Mouse (Mus musculus) heart, embryonic 12.5 days (tissue): ENCODE measurements around the gene Syt14. TPM values are rescaled to one million over a fixed set of nuclear protein-coding genes. Genes with fewer than 3 reads are reported as not detected.
A peak's percentile ranks its signal among the peaks of the same experiment; 100 is the strongest.

ENCODE experiments used
- ATAC-seq: fragments of 200-750 bp; cut with Nextera tagmentation; 2 replicates; pipeline ENCODE4 v1.8.0; 2017; ENCODE audit warnings: moderate TSS enrichment, moderate library complexity; ENCODE audit not compliant: insufficient number of reproducible peaks, low FRiP score
- H3K27ac ChIP-seq: fragments of 300-500 bp; sonication (generic); 2 replicates; pipeline ENCODE4 v1.5.1; 2016; ENCODE audit warnings: mild to moderate bottlenecking, moderate library complexity; ENCODE audit not compliant: poor library complexity, severe bottlenecking
- H3K27me3 ChIP-seq: fragments of 300-500 bp; sonication (generic); replicated peaks from 2 replicates; pipeline ENCODE4 v1.6.1; 2016; ENCODE audit warnings: mild to moderate bottlenecking, moderate library complexity
- H3K36me3 ChIP-seq: fragments of 300-500 bp; sonication (generic); 2 replicates; pipeline ENCODE4 v1.6.1; 2016; ENCODE audit warnings: mild to moderate bottlenecking, moderate library complexity
- H3K4me1 ChIP-seq: fragments of 300-500 bp; sonication (generic); replicated peaks from 2 replicates; pipeline ENCODE4 v1.6.1; 2016; ENCODE audit warnings: mild to moderate bottlenecking
- H3K4me2 ChIP-seq: fragments of 300-500 bp; sonication (generic); 2 replicates; pipeline ENCODE4 v1.6.1; 2016; ENCODE audit warnings: mild to moderate bottlenecking, moderate library complexity
- H3K4me3 ChIP-seq: fragments of 300-500 bp; sonication (generic); 2 replicates; pipeline ENCODE4 v1.5.1; 2016; ENCODE audit warnings: mild to moderate bottlenecking
- H3K9ac ChIP-seq: fragments of 300-500 bp; sonication (generic); 2 replicates; pipeline ENCODE4 v1.6.1; 2016; ENCODE audit warnings: mild to moderate bottlenecking, moderate library complexity
- H3K9me3 ChIP-seq: fragments of 300-500 bp; sonication (generic); replicated peaks from 2 replicates; pipeline ENCODE4 v1.6.1; 2016; ENCODE audit warnings: mild to moderate bottlenecking, moderate library complexity
- WGBS: fragments of 180-500 bp; shearing (Covaris S2); methylation state at CpG from one replicate; pipeline ENCODE4 v1.1.7; 2016; 5-methylcytosine and 5-hydroxymethylcytosine counted together
- polyA plus RNA-seq: library from polyadenylated mRNA; unstranded; fragments of >200 nt; fragmentation: Nextera tagmentation; extraction: Ambion mirVana; gene quantifications from 2 replicates; pipeline ENCODE4 v1.2.1, GENCODE M21; 2016

Syt14 gene
- polyA plus RNA-seq, 1 experiment from 2014 or later = 1.4 TPM

GRCm38 (mm10) chr1:193034951-193035370, 614 bp downstream of the Syt14 start:
- 1% methylated on average over 19 of the region's 19 CpGs for WGBS
- Histone ChIP-seq H3K9me3 (no peaks in the 10 kb centered on the region), H3K27me3 (0 out of 2 replicates have a peak, but pooled peaks cover 3% of the 10 kb centered on the region), H3K36me3 (no peaks in the 10 kb centered on the region), H3K4me3 (peak overlapping the region; percentile 73), H3K4me2 (peak overlapping the region; percentile 91), H3K27ac (no peak overlapping the region), H3K4me1 (peaks cover 9% of the 10 kb centered on the region), H3K9ac (peak overlapping the region; percentile 71)
- 0 out of 2 replicates have a peak, but pooled peaks have one; percentile 12 for ATAC-seq

DNA sequence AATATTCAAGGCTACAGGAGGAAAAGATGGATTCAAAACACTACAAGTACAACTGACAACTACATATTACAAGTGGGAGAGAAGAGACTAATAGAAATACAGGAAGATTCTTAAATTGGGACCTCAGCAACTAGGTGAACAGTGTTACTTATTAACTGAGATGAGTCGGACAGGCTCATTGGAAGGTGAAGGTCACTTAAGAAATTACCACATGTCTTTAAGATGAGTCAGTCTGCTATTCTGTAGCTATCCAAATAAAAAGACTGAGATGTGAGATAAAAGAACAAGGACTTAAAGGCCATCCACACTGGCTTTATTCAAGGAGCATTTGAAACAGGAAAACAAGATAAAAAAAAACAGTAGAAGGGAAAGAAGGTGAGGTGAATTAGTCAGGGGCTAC, 11.3 kb downstream of the Syt14 start:
- Histone ChIP-seq H3K36me3 (no peaks in the 10 kb centered on the region), H3K9me3 (no peaks in the 10 kb centered on the region), H3K27ac (no peak overlapping the region), H3K4me3 (no peak overlapping the region), H3K27me3 (no peaks in the 10 kb centered on the region), H3K4me2 (no peak overlapping the region), H3K9ac (no peak overlapping the region), H3K4me1 (peaks cover 5% of the 10 kb centered on the region)
- 61% methylated on average over 1 of the region's 1 CpGs for WGBS
- no peak for ATAC-seq

GRCm38 (mm10) chr1:193012351-193012750, 23.2 kb downstream of the Syt14 start:
- ATAC-seq = no peak
- H3K9ac ChIP-seq = no peak overlapping the region
- 98% methylated on average over 2 of the region's 2 CpGs for WGBS

DNA sequence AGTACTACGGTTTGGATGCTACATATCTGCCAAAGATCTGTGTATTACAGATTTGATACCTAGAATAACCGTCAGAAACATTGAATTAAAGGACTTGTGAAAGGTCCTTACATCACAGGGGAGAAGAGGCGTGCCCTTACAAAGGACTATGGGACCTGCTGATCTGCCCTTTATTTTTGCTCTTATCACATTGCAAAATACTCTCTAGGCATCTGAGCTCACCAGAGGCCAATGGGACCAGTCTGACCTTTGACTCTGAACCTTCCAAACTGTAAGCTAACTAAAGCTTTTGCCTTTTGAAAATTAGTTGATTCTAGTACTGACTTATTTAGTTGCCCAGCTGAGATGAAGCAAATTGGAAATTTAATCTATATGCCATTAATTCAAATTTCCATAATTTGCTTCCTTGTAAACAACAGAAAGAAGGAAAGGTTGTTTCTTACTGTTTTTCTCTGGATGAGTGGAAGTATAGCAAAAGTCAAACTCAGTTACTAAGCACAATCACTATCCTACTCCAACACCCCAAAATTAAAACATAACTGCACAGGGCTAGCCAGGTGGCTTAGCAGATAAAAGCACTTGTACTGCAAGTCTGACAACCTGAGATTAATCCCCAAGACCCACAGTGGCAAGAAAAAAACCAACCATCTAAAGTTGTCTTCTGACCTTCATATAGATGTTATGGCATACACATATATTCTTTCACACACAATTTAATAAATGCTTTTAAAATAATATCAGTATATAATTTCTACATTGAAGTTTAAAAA, 24.4 kb downstream of the Syt14 start:
- H3K4me2 ChIP-seq = no peak overlapping the region
- 0 out of 2 replicates have a peak, but pooled peaks have one; percentile 18 for ATAC-seq
- H3K4me3 ChIP-seq = no peak overlapping the region
- H3K9me3 ChIP-seq = no peaks in the 10 kb centered on the region
- no peak overlapping the region for H3K9ac ChIP-seq
- H3K4me1 ChIP-seq = peaks cover 4% of the 10 kb centered on the region
- H3K27me3 ChIP-seq = no peaks in the 10 kb centered on the region
- no peaks in the 10 kb centered on the region for H3K36me3 ChIP-seq
- WGBS = 79% methylated on average over 3 of the region's 3 CpGs
- no peak overlapping the region for H3K27ac ChIP-seq

More at GRCm38 (mm10) chr1:193012351-193012750, 23.2 kb downstream of the Syt14 start:
- Histone ChIP-seq H3K27me3 (no peaks in the 10 kb centered on the region), H3K4me3 (no peak overlapping the region), H3K4me1 (peaks cover 4% of the 10 kb centered on the region), H3K27ac (no peak overlapping the region), H3K36me3 (no peaks in the 10 kb centered on the region), H3K4me2 (no peak overlapping the region), H3K9me3 (no peaks in the 10 kb centered on the region)

DNA sequence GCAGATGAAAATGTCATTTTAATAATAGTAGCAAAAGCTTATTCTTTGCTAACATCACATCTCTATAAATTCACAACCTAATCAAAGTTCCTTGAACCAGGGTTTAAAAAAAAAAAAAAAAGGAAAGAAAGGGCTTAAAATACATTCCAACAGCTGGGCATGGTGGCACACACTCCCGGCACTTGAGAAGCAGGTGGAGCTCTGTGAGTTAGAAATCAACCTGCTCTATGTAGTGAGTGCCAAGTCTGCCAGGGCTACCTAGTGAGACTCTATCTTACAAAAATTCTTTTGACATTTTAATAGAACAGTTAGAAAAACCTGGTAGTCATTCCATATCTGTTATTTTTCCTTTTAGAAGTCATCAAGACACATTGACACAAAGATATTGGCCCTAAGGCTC, 31.0 kb downstream of the Syt14 start:
- H3K36me3 ChIP-seq = no peaks in the 10 kb centered on the region
- 84% methylated on average over 1 of the region's 1 CpGs for WGBS
- no peak overlapping the region for H3K27ac ChIP-seq
- no peak overlapping the region for H3K4me3 ChIP-seq
- no peaks in the 10 kb centered on the region for H3K27me3 ChIP-seq
- no peak for ATAC-seq
- H3K4me1 ChIP-seq = 0 out of 2 replicates have a peak, but pooled peaks cover 3% of the 10 kb centered on the region
- H3K9me3 ChIP-seq = no peaks in the 10 kb centered on the region
- no peak overlapping the region for H3K9ac ChIP-seq
- no peak overlapping the region for H3K4me2 ChIP-seq

GRCm38 (mm10) chr1:193003953-193004352, 31.6 kb downstream of the Syt14 start:
- no peak for ATAC-seq
- Histone ChIP-seq H3K4me3 (no peak overlapping the region), H3K9me3 (no peaks in the 10 kb centered on the region), H3K36me3 (no peaks in the 10 kb centered on the region), H3K9ac (no peak overlapping the region), H3K4me1 (0 out of 2 replicates have a peak, but pooled peaks cover 3% of the 10 kb centered on the region), H3K4me2 (no peak overlapping the region), H3K27ac (no peak overlapping the region), H3K27me3 (no peaks in the 10 kb centered on the region)
- WGBS = 96% methylated on average over 2 of the region's 2 CpGs

DNA sequence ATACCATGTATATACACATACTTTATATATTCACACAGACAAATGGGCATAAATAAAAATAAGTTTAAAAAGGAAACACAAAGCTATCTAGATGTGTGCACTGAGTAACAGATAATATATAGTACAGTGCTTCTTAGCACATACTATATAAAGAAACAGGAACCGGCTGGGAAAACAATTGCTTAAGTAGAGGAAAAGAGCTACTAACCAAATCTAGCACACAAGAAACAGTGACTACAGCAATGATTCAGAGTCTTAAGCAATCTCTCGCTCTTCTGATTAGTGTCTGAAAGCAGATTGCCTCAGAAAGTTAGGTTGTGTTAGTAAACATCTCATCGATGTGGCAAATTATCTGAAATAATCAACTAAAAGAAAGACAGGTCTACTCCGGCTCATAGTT, 33.3 kb downstream of the Syt14 start:
- H3K9ac ChIP-seq = no peak overlapping the region
- no peak overlapping the region for H3K4me3 ChIP-seq
- 0 out of 2 replicates have a peak, but pooled peaks cover 3% of the 10 kb centered on the region for H3K4me1 ChIP-seq
- H3K4me2 ChIP-seq = no peak overlapping the region
- H3K36me3 ChIP-seq = no peaks in the 10 kb centered on the region
- H3K9me3 ChIP-seq = no peaks in the 10 kb centered on the region
- WGBS = 71% methylated on average over 4 of the region's 4 CpGs
- H3K27me3 ChIP-seq = no peaks in the 10 kb centered on the region
- H3K27ac ChIP-seq = no peak overlapping the region
- ATAC-seq = no peak

GRCm38 (mm10) chr1:193001587-193001986, 34.0 kb downstream of the Syt14 start:
- WGBS = 47% methylated on average over 2 of the region's 2 CpGs
- no peaks in the 10 kb centered on the region for H3K27me3 ChIP-seq
- no peaks in the 10 kb centered on the region for H3K9me3 ChIP-seq
- 0 out of 2 replicates have a peak, but pooled peaks cover 3% of the 10 kb centered on the region for H3K4me1 ChIP-seq
- H3K9ac ChIP-seq = no peak overlapping the region
- no peak overlapping the region for H3K27ac ChIP-seq
- peak; percentile 87 for ATAC-seq
- H3K4me2 ChIP-seq = no peak overlapping the region
- H3K36me3 ChIP-seq = no peaks in the 10 kb centered on the region
- no peak overlapping the region for H3K4me3 ChIP-seq

GRCm38 (mm10) chr1:193000908-193001307, 34.7 kb downstream of the Syt14 start:
- H3K4me2 ChIP-seq = no peak overlapping the region
- no peaks in the 10 kb centered on the region for H3K36me3 ChIP-seq
- no peak overlapping the region for H3K27ac ChIP-seq
- no peak overlapping the region for H3K4me3 ChIP-seq
- no peaks in the 10 kb centered on the region for H3K9me3 ChIP-seq
- no peak overlapping the region for H3K9ac ChIP-seq
- H3K4me1 ChIP-seq = 0 out of 2 replicates have a peak, but pooled peaks cover 3% of the 10 kb centered on the region
- no peaks in the 10 kb centered on the region for H3K27me3 ChIP-seq
- ATAC-seq = no peak

GRCm38 (mm10) chr1:192994179-192994873, 41.2 kb downstream of the Syt14 start:
- Histone ChIP-seq H3K4me3 (no peak overlapping the region), H3K9ac (no peak overlapping the region), H3K4me1 (peaks cover 6% of the 10 kb centered on the region; the same call in 1 of the 2 replicates), H3K27me3 (no peaks in the 10 kb centered on the region), H3K9me3 (no peaks in the 10 kb centered on the region), H3K27ac (no peak overlapping the region), H3K4me2 (no peak overlapping the region), H3K36me3 (no peaks in the 10 kb centered on the region)
- peak; percentile 77; the same call in 1 of the 2 replicates for ATAC-seq
- WGBS = 47% methylated on average over 2 of the region's 2 CpGs

DNA sequence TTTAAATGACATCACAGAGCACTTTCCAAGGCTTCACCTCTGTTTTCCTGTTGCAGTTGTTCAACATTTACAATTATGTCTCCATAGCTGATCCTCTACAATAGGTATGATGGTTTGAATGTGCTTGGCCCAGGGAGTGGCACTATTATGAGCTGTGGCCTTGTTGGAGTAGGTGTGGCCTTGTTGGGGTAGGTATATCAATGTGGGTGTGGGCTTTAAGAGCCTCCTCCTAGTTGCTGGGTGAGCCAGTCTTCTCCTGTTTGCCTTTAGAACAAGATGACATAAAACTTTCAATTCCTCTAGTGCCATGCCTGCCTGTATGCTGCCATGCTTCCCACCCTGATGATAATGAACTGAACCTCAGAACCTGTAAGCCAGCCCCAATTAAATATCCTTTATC, 42.1 kb downstream of the Syt14 start:
- no peak overlapping the region for H3K9ac ChIP-seq
- H3K9me3 ChIP-seq = no peaks in the 10 kb centered on the region
- H3K27me3 ChIP-seq = no peaks in the 10 kb centered on the region
- no peak for ATAC-seq
- H3K4me3 ChIP-seq = no peak overlapping the region
- H3K27ac ChIP-seq = no peak overlapping the region
- peaks cover 6% of the 10 kb centered on the region; the same call in 1 of the 2 replicates for H3K4me1 ChIP-seq
- H3K4me2 ChIP-seq = no peak overlapping the region
- H3K36me3 ChIP-seq = no peaks in the 10 kb centered on the region
